In the genomic region with DNA sequence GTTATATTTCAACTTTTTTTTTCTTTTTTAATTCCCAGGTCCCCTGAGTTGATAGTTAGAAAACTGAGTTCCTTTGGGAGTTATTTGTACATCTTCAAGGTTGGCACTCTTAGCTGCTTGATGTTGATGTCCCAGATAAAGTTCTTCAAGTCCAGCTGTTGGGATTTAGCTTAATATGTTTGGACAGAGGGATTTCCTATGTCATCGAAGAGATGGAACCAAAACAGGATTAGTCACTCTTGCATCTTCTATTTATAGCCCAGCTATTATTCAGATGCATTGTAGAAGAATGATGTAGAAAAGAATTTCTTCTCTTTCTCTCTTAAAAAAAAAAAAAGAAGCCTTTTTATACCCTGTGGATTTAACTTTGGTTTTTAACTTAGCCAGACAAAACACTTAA, we compare ENCODE assay signal across 22 mouse cellular contexts.
"Had no signal": no experiment of that assay in that cellular context is flagged by ENCODE, and none has a peak within 500 bp of the region (broad histone marks: within the 10 kb centered on the region; RNA-seq: fewer than 3 reads in every experiment).

No protein-coding gene starts in this region.

- H3K4me2 ChIP-seq: heart, embryonic 11.5 days; heart, embryonic 13.5 days; heart, embryonic 15.5 days; hindbrain, embryonic 13.5 days; hindbrain, embryonic 15.5 days; kidney, embryonic 15.5 days; limb, embryonic 15.5 days had no signal

- DNase-seq: gastrocnemius, postnatal 25 days; heart, adult 2 months; heart, postnatal 14 days; heart, postnatal 36 days; kidney, adult 11 months; kidney, adult 2 months; kidney, adult 9 months; kidney, postnatal 14 days; kidney, postnatal 36 days; layer of hippocampus, adult 9-11 months; layer of hippocampus, postnatal 36 days; left cerebral cortex, postnatal 4 days had no signal

- H3K36me3 ChIP-seq: heart, embryonic 13.5 days; heart, embryonic 15.5 days; hindbrain, embryonic 13.5 days; hindbrain, embryonic 15.5 days; kidney, embryonic 15.5 days; limb, embryonic 13.5 days; limb, embryonic 15.5 days had no signal

- H3K4me3 ChIP-seq: heart, adult 2 months; heart, embryonic 13.5 days; heart, embryonic 15.5 days; hindbrain, embryonic 13.5 days; hindbrain, embryonic 15.5 days; kidney, embryonic 15.5 days; limb, embryonic 13.5 days; limb, embryonic 15.5 days had no signal

- H3K27me3 ChIP-seq: heart, embryonic 13.5 days; heart, embryonic 15.5 days; hindbrain, embryonic 13.5 days; hindbrain, embryonic 15.5 days; kidney, embryonic 15.5 days; limb, embryonic 13.5 days; limb, embryonic 15.5 days had no signal

- H3K27ac ChIP-seq: heart, adult 2 months; heart, embryonic 13.5 days; heart, embryonic 15.5 days; hindbrain, embryonic 13.5 days; hindbrain, embryonic 15.5 days; hindbrain, postnatal 0 days; kidney, embryonic 15.5 days; kidney, postnatal 0 days had no signal
